Mouse (Mus musculus): ENCODE data around the gene Grk2. TPM values are rescaled to one million over a fixed set of nuclear protein-coding genes. Genes with fewer than 3 reads are reported as not detected.

The Grk2 gene
- total RNA-seq, 2 experiments from 2014 or later: 223 to 239 TPM

GRCm38 (mm10) chr19:4304871-4305321 is 1.1 kb downstream of the Grk2 start:
- intact Hi-C loops (cut with DNase I): loop anchor here (2.0 kb wide), 1 partner anchor 22 kb away; the partner anchor contains the start of gene Ankrd13d
- DNase-seq (ENCODE audit: low spot score in 2 of 2): no peak

- intact Hi-C loops (cut with DNase I): loop anchor here (2.0 kb wide), 1 partner anchor 22 kb away; the partner anchor contains the start of gene Ankrd13d
- DNase-seq (ENCODE audit: low spot score in 2 of 2): no peak
Observed at GRCm38 (mm10) chr19:4304251-4304821, 1.7 kb downstream of the Grk2 start.

- intact Hi-C loops (cut with DNase I): no loop called here
- no peak for DNase-seq (ENCODE audit: low spot score in 2 of 2)
Observed at GRCm38 (mm10) chr19:4303640-4303995, 2.4 kb downstream of the Grk2 start.

GRCm38 (mm10) chr19:4302936-4303639 is 2.9 kb downstream of the Grk2 start:
- intact Hi-C loops (cut with DNase I): no loop called here
- DNase-seq (ENCODE audit: low spot score in 2 of 2): no peak

- intact Hi-C loops (cut with DNase I): no loop called here
- peak in 1 of 2 experiments; percentile 38 for DNase-seq (ENCODE audit: low spot score in 2 of 2)
Observed at GRCm38 (mm10) chr19:4301735-4302651, 4.0 kb downstream of the Grk2 start.

GRCm38 (mm10) chr19:4300852-4301734 is 4.9 kb downstream of the Grk2 start:
- peak in 1 of 2 experiments; percentile 39 for DNase-seq (ENCODE audit: low spot score in 2 of 2)
- intact Hi-C loops (cut with DNase I): no loop called here

- intact Hi-C loops (cut with DNase I): no loop called here
- peak in 1 of 2 experiments; percentile 37 for DNase-seq (ENCODE audit: low spot score in 2 of 2)
Observed at GRCm38 (mm10) chr19:4300271-4300704, 5.7 kb downstream of the Grk2 start.

- intact Hi-C loops (cut with DNase I): no loop called here
- no peak for DNase-seq (ENCODE audit: low spot score in 2 of 2)
Observed at GRCm38 (mm10) chr19:4299574-4300270, 6.3 kb downstream of the Grk2 start.

- intact Hi-C loops (cut with DNase I): no loop called here
- no peak for DNase-seq (ENCODE audit: low spot score in 2 of 2)
Observed at GRCm38 (mm10) chr19:4299126-4299525, 6.9 kb downstream of the Grk2 start.

GRCm38 (mm10) chr19:4298322-4299121 is 7.5 kb downstream of the Grk2 start:
- DNase-seq (ENCODE audit: low spot score in 2 of 2): no peak
- intact Hi-C loops (cut with DNase I): no loop called here

- no peak for DNase-seq (ENCODE audit: low spot score in 2 of 2)
- intact Hi-C loops (cut with DNase I): no loop called here
Observed at GRCm38 (mm10) chr19:4297851-4298250, 8.2 kb downstream of the Grk2 start.

- DNase-seq (ENCODE audit: low spot score in 2 of 2): no peak
- intact Hi-C loops (cut with DNase I): no loop called here
Observed at GRCm38 (mm10) chr19:4296611-4297010, 9.4 kb downstream of the Grk2 start.

- intact Hi-C loops (cut with DNase I): no loop called here
- DNase-seq (ENCODE audit: low spot score in 2 of 2): no peak
Observed at GRCm38 (mm10) chr19:4295391-4295790, 10.6 kb downstream of the Grk2 start.

- no peak for DNase-seq (ENCODE audit: low spot score in 2 of 2)
- intact Hi-C loops (cut with DNase I): no loop called here
Observed at GRCm38 (mm10) chr19:4294381-4295097, 11.5 kb downstream of the Grk2 start.

GRCm38 (mm10) chr19:4291161-4291560 is 14.9 kb downstream of the Grk2 start:
- DNase-seq (ENCODE audit: low spot score in 2 of 2): no peak
- intact Hi-C loops (cut with DNase I): no loop called here

- intact Hi-C loops (cut with DNase I): no loop called here
- DNase-seq (ENCODE audit: low spot score in 2 of 2): no peak
Observed at GRCm38 (mm10) chr19:4290749-4291148, 15.3 kb downstream of the Grk2 start.

GRCm38 (mm10) chr19:4283653-4284052 is 22.4 kb downstream of the Grk2 start:
- intact Hi-C loops (cut with DNase I): loop anchor here (2.0 kb wide), 1 partner anchor 21 kb away; no protein-coding TSS in a partner anchor
- DNase-seq (ENCODE audit: low spot score in 2 of 2): no peak

All from left cerebral cortex, postnatal 36 days (tissue).